Mouse (Mus musculus): ENCODE data around the gene Arhgap6.

DNA sequence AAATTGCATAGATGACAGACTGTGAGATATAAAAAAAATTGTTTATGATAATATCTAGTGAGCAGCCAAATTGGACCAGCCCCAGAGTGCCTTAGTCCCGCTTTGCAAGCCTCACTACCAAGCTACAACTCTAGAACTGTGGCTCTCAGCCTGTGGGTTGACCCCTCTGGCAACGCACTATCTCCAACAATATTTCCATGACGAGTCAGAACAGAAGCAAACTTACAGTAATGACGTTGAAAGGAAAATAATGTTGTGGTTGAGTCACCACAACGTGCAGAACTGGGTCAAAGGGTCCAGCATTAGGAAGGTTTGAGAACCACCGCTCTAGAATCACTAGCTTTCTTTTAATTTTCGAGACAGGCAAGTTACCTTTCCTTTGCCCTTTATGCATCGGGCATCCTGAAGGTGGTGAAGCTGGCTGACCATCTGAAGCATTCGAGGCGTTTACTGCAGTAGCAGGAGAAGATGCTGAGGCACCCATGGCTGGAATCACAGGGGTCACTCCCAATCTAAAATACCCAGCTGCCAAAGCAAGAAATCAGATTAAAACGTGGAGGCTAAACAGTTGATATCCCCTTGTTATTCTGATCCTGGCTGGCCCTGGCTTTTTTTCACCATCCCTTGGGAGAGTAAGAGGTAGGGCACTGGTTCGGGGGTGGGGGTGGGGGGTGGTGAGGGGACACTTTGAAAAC is 524.3 kb downstream of the Arhgap6 start:
- TF ChIP-seq POLR2A (IDR thresholded peaks at IDR 0.05; ENCODE audit: insufficient read depth, low read depth, low read length) (no peak), CTCF (IDR thresholded peaks at IDR 0.05) (no peak), EP300 (IDR thresholded peaks at IDR 0.05; ENCODE audit: insufficient read depth, low read depth, low read length) (no peak)

Measured in heart, adult 2 months (tissue).